ENCODE assay signal across 9 mouse cellular contexts in the genomic region with DNA sequence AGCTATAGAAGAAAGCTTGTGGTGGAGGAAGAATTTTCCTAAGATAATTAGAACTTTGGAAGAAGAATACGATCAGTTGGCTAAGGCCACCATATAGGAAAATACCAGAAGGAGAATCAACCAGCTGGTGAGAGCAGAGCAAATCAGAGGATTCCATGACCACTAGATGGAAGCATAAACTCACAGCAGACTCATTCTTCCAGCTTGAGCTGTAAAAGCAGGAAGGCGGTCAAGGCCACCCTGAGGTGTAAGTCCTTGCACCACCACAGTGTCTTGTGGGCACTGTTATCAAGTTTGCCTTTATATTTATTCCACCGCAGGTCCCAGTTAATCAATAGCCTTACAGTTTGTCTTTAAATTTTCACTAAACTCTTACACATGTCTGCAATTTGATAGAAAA.
DNase-seq lines count a peak whose midpoint lies in the region; ATAC-seq lines count a peak whose summit lies in the region.
"Had no signal": no experiment of that assay in that cellular context is flagged by ENCODE, and none has a peak within 500 bp of the region (broad histone marks: within the 10 kb centered on the region; RNA-seq: fewer than 3 reads in every experiment).

No protein-coding gene starts in this region.

- no peak overlapping the region for H3K27ac ChIP-seq in lung, embryonic 15.5 days
- H3K27ac ChIP-seq: heart, embryonic 13.5 days had no signal

- WGBS in lung, embryonic 15.5 days: 24% methylated on average over 3 of the region's 3 CpGs

- H3K9ac ChIP-seq in lung, embryonic 15.5 days: no peak overlapping the region
- H3K9ac ChIP-seq: heart, embryonic 13.5 days had no signal

- ATAC-seq in lung, embryonic 15.5 days (ENCODE audit: borderline replicate concordance, extremely low read depth, low FRiP score, low TSS enrichment): peak; percentile 62; the same call in 1 of the 2 replicates

- no peaks in the 10 kb centered on the region for H3K27me3 ChIP-seq in lung, embryonic 15.5 days
- H3K27me3 ChIP-seq: heart, embryonic 13.5 days had no signal

- H3K36me3 ChIP-seq in lung, embryonic 15.5 days: no peaks in the 10 kb centered on the region
- H3K36me3 ChIP-seq: heart, embryonic 13.5 days had no signal

- no peaks in the 10 kb centered on the region for H3K4me1 ChIP-seq in lung, embryonic 15.5 days

- H3K4me2 ChIP-seq in lung, embryonic 15.5 days: no peak overlapping the region
- H3K4me2 ChIP-seq: heart, embryonic 13.5 days had no signal

- peak; percentile 8 for DNase-seq in urinary bladder, postnatal 14 days (ENCODE audit: low spot score)
- no peak for DNase-seq in urinary bladder, postnatal 10 days (ENCODE audit: low spot score)
- peak; percentile 63 for DNase-seq in cerebellum, adult 8-10 months
- peak; percentile 17 to 28 for DNase-seq in frontal cortex, postnatal 10 days (ENCODE audit: low spot score in 2 of 2)
- peak; percentile 33 for DNase-seq in kidney, adult 9 months
- peak; percentile 58 to 64 for DNase-seq in right cerebral cortex, postnatal 10 days (ENCODE audit: low spot score in 2 of 2)
- no peak for DNase-seq in urinary bladder, postnatal 36 days (ENCODE audit: low spot score in 2 of 2)

- H3K4me3 ChIP-seq in lung, embryonic 15.5 days: no peak overlapping the region
- H3K4me3 ChIP-seq: heart, embryonic 13.5 days had no signal

- no peaks in the 10 kb centered on the region for H3K9me3 ChIP-seq in lung, embryonic 15.5 days
- H3K9me3 ChIP-seq: heart, embryonic 13.5 days had no signal

Comparison
In these comparisons a context has a peak if more than half of its experiments do, and no peak if none do; other contexts are left out.
1. DNase-seq: peak in urinary bladder, postnatal 14 days (single experiment), cerebellum, adult 8-10 months (single experiment), frontal cortex, postnatal 10 days (2 of 2), kidney, adult 9 months (single experiment) and right cerebral cortex, postnatal 10 days (2 of 2); none in urinary bladder, postnatal 10 days (single experiment) and urinary bladder, postnatal 36 days (0 of 2).